9 mouse cellular contexts compared by ENCODE assay signal in genomic region chr2:45067116-45067515, GRCm38 (mm10). TPM values are rescaled to one million over a fixed set of nuclear protein-coding genes. Genes with fewer than 3 reads are reported as not detected.
DNase-seq lines count a peak whose midpoint lies in the region; ATAC-seq and TF ChIP-seq lines count a peak whose summit lies in the region.
"Had no signal": no experiment of that assay in that cellular context is flagged by ENCODE, and none has a peak within 500 bp of the region (broad histone marks: within the 10 kb centered on the region; RNA-seq: fewer than 3 reads in every experiment).

No protein-coding gene starts in this region.

- no peaks in the 10 kb centered on the region for H3K27me3 ChIP-seq in forebrain, embryonic 10.5 days (ENCODE audit: poor library complexity, severe bottlenecking)
- no peaks in the 10 kb centered on the region for H3K27me3 ChIP-seq in forebrain, embryonic 12.5 days
- H3K27me3 ChIP-seq in kidney, embryonic 14.5 days (ENCODE audit: control insufficient read depth, insufficient read depth, low read length) = no peaks in the 10 kb centered on the region
- H3K27me3 ChIP-seq in limb, embryonic 14.5 days (ENCODE audit: control insufficient read depth, insufficient read depth, low read length) = no peaks in the 10 kb centered on the region

- H3K9ac ChIP-seq in forebrain, embryonic 12.5 days = no peak overlapping the region
- no peak overlapping the region for H3K9ac ChIP-seq in kidney, embryonic 14.5 days (ENCODE audit: low read depth, low read length)
- H3K9ac ChIP-seq in limb, embryonic 14.5 days (ENCODE audit: low read depth, low read length, severe bottlenecking) = no peak overlapping the region
- H3K9ac ChIP-seq: lung, embryonic 14.5 days had no signal

- TF ChIP-seq POLR2A in limb, embryonic 14.5 days (IDR thresholded peaks at IDR 0.05; ENCODE audit: borderline replicate concordance, extremely low read depth, insufficient read depth, insufficient read length) = no peak

- H3K4me3 ChIP-seq in forebrain, embryonic 10.5 days = no peak overlapping the region
- no peak overlapping the region for H3K4me3 ChIP-seq in forebrain, embryonic 12.5 days (replicated peaks)
- no peak overlapping the region for H3K4me3 ChIP-seq in kidney, embryonic 14.5 days (ENCODE audit: low read length)
- no peak overlapping the region for H3K4me3 ChIP-seq in limb, embryonic 14.5 days (replicated peaks; ENCODE audit: low read length)

- WGBS in forebrain, embryonic 10.5 days = 33% methylated on average over 5 of the region's 5 CpGs
- 39% methylated on average over 5 of the region's 5 CpGs for WGBS in forebrain, embryonic 12.5 days
- 22% methylated on average over 5 of the region's 5 CpGs for WGBS in kidney, embryonic 14.5 days
- 24% methylated on average over 5 of the region's 5 CpGs for WGBS in limb, embryonic 14.5 days

- peaks cover 72% of the 10 kb centered on the region for H3K4me1 ChIP-seq in forebrain, embryonic 10.5 days
- peaks cover 58% of the 10 kb centered on the region for H3K4me1 ChIP-seq in forebrain, embryonic 12.5 days
- H3K4me1 ChIP-seq in kidney, embryonic 14.5 days (ENCODE audit: control insufficient read depth, insufficient read depth, low read length) = peaks cover 24% of the 10 kb centered on the region
- H3K4me1 ChIP-seq in limb, embryonic 14.5 days (ENCODE audit: control insufficient read depth, insufficient read depth, low read length) = peaks cover 26% of the 10 kb centered on the region

- DNase-seq in forebrain, embryonic 10.5 days (ENCODE audit: extremely low spot score, low spot score) = peak; percentile 40
- no peak for DNase-seq in kidney, postnatal 25 days
- peak; percentile 70 for DNase-seq in embryo, embryonic 11 days
- no peak for DNase-seq in limb, embryonic 14.5 days (ENCODE audit: low spot score)
- no peak for DNase-seq in right cerebral cortex, adult 18-20 months
- no peak for DNase-seq in urinary bladder, postnatal 14 days (ENCODE audit: low spot score)
- DNase-seq: lung, embryonic 14.5 days had no signal

- peaks cover 12% of the 10 kb centered on the region; the same call in 1 of the 2 replicates for H3K36me3 ChIP-seq in forebrain, embryonic 10.5 days (replicated peaks)
- H3K36me3 ChIP-seq in forebrain, embryonic 12.5 days (replicated peaks) = no peaks in the 10 kb centered on the region
- peaks cover 4% of the 10 kb centered on the region; the same call in 1 of the 2 replicates for H3K36me3 ChIP-seq in kidney, embryonic 14.5 days (ENCODE audit: control insufficient read depth, insufficient read depth, low read length)
- H3K36me3 ChIP-seq in limb, embryonic 14.5 days (ENCODE audit: control insufficient read depth, insufficient read depth, low read length) = no peaks in the 10 kb centered on the region

- no peak overlapping the region for H3K4me2 ChIP-seq in forebrain, embryonic 12.5 days
- no peak overlapping the region for H3K4me2 ChIP-seq in kidney, embryonic 14.5 days (replicated peaks; ENCODE audit: low read depth, low read length)
- no peak overlapping the region for H3K4me2 ChIP-seq in limb, embryonic 14.5 days (replicated peaks; ENCODE audit: low read depth, low read length, severe bottlenecking)
- H3K4me2 ChIP-seq: lung, embryonic 14.5 days had no signal

- peak overlapping the region; percentile 66 for H3K27ac ChIP-seq in forebrain, embryonic 10.5 days
- H3K27ac ChIP-seq in forebrain, embryonic 12.5 days = no peak overlapping the region
- no peak overlapping the region for H3K27ac ChIP-seq in kidney, embryonic 14.5 days (ENCODE audit: low read depth, low read length)
- no peak overlapping the region for H3K27ac ChIP-seq in limb, embryonic 14.5 days (replicated peaks; ENCODE audit: low read depth, low read length)

- H3K9me3 ChIP-seq in forebrain, embryonic 10.5 days = no peaks in the 10 kb centered on the region
- no peaks in the 10 kb centered on the region for H3K9me3 ChIP-seq in forebrain, embryonic 12.5 days
- no peaks in the 10 kb centered on the region for H3K9me3 ChIP-seq in kidney, embryonic 14.5 days (ENCODE audit: control insufficient read depth, low read length)
- H3K9me3 ChIP-seq in limb, embryonic 14.5 days (ENCODE audit: control insufficient read depth, low read length) = no peaks in the 10 kb centered on the region

- no peak for ATAC-seq in forebrain, embryonic 12.5 days (ENCODE audit: low FRiP score)
- ATAC-seq in kidney, embryonic 14.5 days (ENCODE audit: low FRiP score, low TSS enrichment) = peak; percentile 72; the same call in 1 of the 2 replicates
- peak; percentile 13; the same call in 1 of the 2 replicates for ATAC-seq in limb, embryonic 14.5 days (ENCODE audit: low FRiP score, low read depth)

RNA-seq across cellular contexts. Expression of gene Zeb2, which starts 50.1 kb away (rescaled TPM):
- 30.2 and 30.4 TPM in 2 replicates for polyA plus RNA-seq in forebrain, embryonic 10.5 days (2016; fragmentation: Nextera tagmentation; extraction: Ambion mirVana)
- 63.3 and 74.3 TPM in 2 replicates for polyA plus RNA-seq in forebrain, embryonic 12.5 days (2016; fragmentation: Nextera tagmentation; extraction: Ambion mirVana)
- 41.2 and 52.2 TPM in 2 replicates for polyA plus RNA-seq in kidney, embryonic 14.5 days (2014; fragmentation: Nextera tagmentation; extraction: Ambion mirVana)
- polyA plus RNA-seq in limb, embryonic 14.5 days (2012; rRNA removed) = 25.2 and 27.2 TPM in 2 replicates
- polyA plus RNA-seq in limb, embryonic 14.5 days (2014; fragmentation: Nextera tagmentation; extraction: Ambion mirVana) = 39.8 and 43.9 TPM in 2 replicates

Comparison
In these comparisons a context has a peak if more than half of its experiments do, and no peak if none do; other contexts are left out.
1. DNase-seq: peak in forebrain, embryonic 10.5 days (single experiment) and embryo, embryonic 11 days (single experiment); none in kidney, postnatal 25 days (0 of 2), limb, embryonic 14.5 days (single experiment), right cerebral cortex, adult 18-20 months (single experiment) and urinary bladder, postnatal 14 days (single experiment).